Mouse (Mus musculus): ENCODE measurements around the gene Zfhx3. TPM values are rescaled to one million over a fixed set of nuclear protein-coding genes. Genes with fewer than 3 reads are reported as not detected.

The Zfhx3 gene
- total RNA-seq, 2 experiments from 2014 or later, result 2.1 to 10.9 TPM

- ATAC-seq (ENCODE audit: poor library complexity, severe bottlenecking), result no peak
These were observed 136.3 kb downstream of the Zfhx3 start for GRCm38 (mm10) chr8:108078726-108079125.

- ATAC-seq (ENCODE audit: poor library complexity, severe bottlenecking), result no peak
These were observed 144.5 kb downstream of the Zfhx3 start for GRCm38 (mm10) chr8:108086913-108087312.

GRCm38 (mm10) chr8:108089632-108090031 is 147.2 kb downstream of the Zfhx3 start:
- ATAC-seq (ENCODE audit: poor library complexity, severe bottlenecking), result no peak

GRCm38 (mm10) chr8:108098598-108098997 is 156.2 kb downstream of the Zfhx3 start:
- no peak for ATAC-seq (ENCODE audit: poor library complexity, severe bottlenecking)

- ATAC-seq (ENCODE audit: poor library complexity, severe bottlenecking), result no peak
These were observed 158.7 kb downstream of the Zfhx3 start for GRCm38 (mm10) chr8:108101131-108101530.

- no peak for ATAC-seq (ENCODE audit: poor library complexity, severe bottlenecking)
These were observed 159.8 kb downstream of the Zfhx3 start for GRCm38 (mm10) chr8:108101978-108102865.

GRCm38 (mm10) chr8:108104471-108105098 is 162.1 kb downstream of the Zfhx3 start:
- no peak for ATAC-seq (ENCODE audit: poor library complexity, severe bottlenecking)

GRCm38 (mm10) chr8:108125053-108125452 is 182.6 kb downstream of the Zfhx3 start:
- ATAC-seq (ENCODE audit: poor library complexity, severe bottlenecking), result no peak

GRCm38 (mm10) chr8:108125491-108125890 is 183.0 kb downstream of the Zfhx3 start:
- no peak for ATAC-seq (ENCODE audit: poor library complexity, severe bottlenecking)

GRCm38 (mm10) chr8:108146536-108146935 is 204.1 kb downstream of the Zfhx3 start:
- no peak for ATAC-seq (ENCODE audit: poor library complexity, severe bottlenecking)

GRCm38 (mm10) chr8:108148599-108149249 is 206.3 kb downstream of the Zfhx3 start:
- no peak for ATAC-seq (ENCODE audit: poor library complexity, severe bottlenecking)

GRCm38 (mm10) chr8:108170804-108171203 is 228.4 kb downstream of the Zfhx3 start:
- no peak for ATAC-seq (ENCODE audit: poor library complexity, severe bottlenecking)

- no peak for ATAC-seq (ENCODE audit: poor library complexity, severe bottlenecking)
These were observed 240.9 kb downstream of the Zfhx3 start for GRCm38 (mm10) chr8:108183296-108183695.

- no peak for ATAC-seq (ENCODE audit: poor library complexity, severe bottlenecking)
These were observed 241.5 kb downstream of the Zfhx3 start for GRCm38 (mm10) chr8:108183948-108184347.

GRCm38 (mm10) chr8:108186289-108186688 is 243.8 kb downstream of the Zfhx3 start:
- ATAC-seq (ENCODE audit: poor library complexity, severe bottlenecking), result no peak

GRCm38 (mm10) chr8:108188044-108188443 is 245.6 kb downstream of the Zfhx3 start:
- no peak for ATAC-seq (ENCODE audit: poor library complexity, severe bottlenecking)

- ATAC-seq (ENCODE audit: poor library complexity, severe bottlenecking), result no peak
These were observed 252.1 kb downstream of the Zfhx3 start for GRCm38 (mm10) chr8:108194571-108194970.

- ATAC-seq (ENCODE audit: poor library complexity, severe bottlenecking), result no peak
These were observed 272.6 kb downstream of the Zfhx3 start for GRCm38 (mm10) chr8:108215026-108215425.

- no peak for ATAC-seq (ENCODE audit: poor library complexity, severe bottlenecking)
These were observed 275.9 kb downstream of the Zfhx3 start for GRCm38 (mm10) chr8:108218171-108218840.

GRCm38 (mm10) chr8:108220511-108220910 is 278.1 kb downstream of the Zfhx3 start:
- no peak for ATAC-seq (ENCODE audit: poor library complexity, severe bottlenecking)

GRCm38 (mm10) chr8:108222091-108222490 is 279.6 kb downstream of the Zfhx3 start:
- no peak for ATAC-seq (ENCODE audit: poor library complexity, severe bottlenecking)

All from megakaryocyte, adult 5-6 weeks (primary cell).